In the genomic region with DNA sequence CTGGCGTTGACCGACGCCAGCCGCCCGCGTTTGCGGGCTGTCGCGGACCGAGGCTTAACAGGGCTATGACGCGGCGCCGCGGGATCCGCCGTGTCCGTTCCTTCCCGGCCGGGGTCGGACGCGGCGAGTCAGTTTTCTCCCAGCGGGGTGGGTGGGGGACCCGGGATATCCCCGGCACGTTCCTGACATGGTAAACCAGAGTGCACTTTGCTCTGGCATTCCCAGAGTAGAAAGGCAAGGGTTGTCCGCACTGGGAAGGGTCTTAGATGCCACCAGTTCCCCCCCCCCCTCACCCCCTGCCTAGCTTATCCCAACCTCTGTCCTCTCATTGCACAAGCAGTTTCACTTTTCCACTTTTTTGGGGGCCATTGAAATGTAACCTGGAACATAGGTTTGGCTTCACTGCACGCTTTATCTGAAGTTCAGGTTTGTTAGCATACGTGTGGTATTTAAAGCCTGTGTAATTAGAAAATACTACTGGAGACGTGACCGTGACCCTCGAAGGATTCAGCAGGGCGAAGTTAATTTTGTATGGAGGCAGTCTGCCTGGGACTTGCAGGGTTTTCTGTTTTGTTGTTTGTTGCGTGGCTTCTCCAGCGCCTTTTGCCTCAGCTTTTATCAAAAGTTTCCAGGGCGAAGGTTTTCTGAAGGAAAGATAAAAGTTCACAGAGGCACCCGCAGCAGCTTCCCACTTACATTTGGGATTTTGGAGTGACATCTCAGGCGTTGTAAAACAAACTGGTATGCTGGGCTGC, we compare ENCODE assay signal across 8 mouse cellular contexts. TPM values are rescaled to one million over a fixed set of nuclear protein-coding genes. Genes with fewer than 3 reads are reported as not detected.
DNase-seq lines count a peak whose midpoint lies in the region; ATAC-seq lines count a peak whose summit lies in the region.

No protein-coding gene starts in this region.

- peak overlapping the region; percentile 57 for H3K4me3 ChIP-seq in lung, embryonic 15.5 days
- H3K4me3 ChIP-seq in forebrain, embryonic 11.5 days (ENCODE audit: low read depth, low read length): peak overlapping the region; percentile 36
- H3K4me3 ChIP-seq in limb, embryonic 13.5 days: peak overlapping the region; percentile 52

- ATAC-seq in lung, embryonic 15.5 days (ENCODE audit: borderline replicate concordance, extremely low read depth, low FRiP score, low TSS enrichment): no peak
- ATAC-seq in forebrain, embryonic 11.5 days (replicated peaks; ENCODE audit: low FRiP score): no peak
- no peak for ATAC-seq in limb, embryonic 13.5 days (ENCODE audit: low FRiP score, low read depth)
- no peak for ATAC-seq in activated CD4-positive, CD25-positive, alpha-beta regulatory T cell, adult 4 months

- H3K4me1 ChIP-seq in lung, embryonic 15.5 days: peaks cover 29% of the 10 kb centered on the region
- peaks cover 3% of the 10 kb centered on the region; the same call in 1 of the 2 replicates for H3K4me1 ChIP-seq in forebrain, embryonic 11.5 days (replicated peaks; ENCODE audit: control insufficient read depth, insufficient read depth, low read length)
- H3K4me1 ChIP-seq in limb, embryonic 13.5 days: peaks cover 12% of the 10 kb centered on the region

- H3K4me2 ChIP-seq in lung, embryonic 15.5 days: peak overlapping the region; percentile 72
- peak overlapping the region; percentile 63; the same call in 1 of the 2 replicates for H3K4me2 ChIP-seq in forebrain, embryonic 11.5 days (ENCODE audit: low read depth, low read length, severe bottlenecking)
- H3K4me2 ChIP-seq in limb, embryonic 13.5 days (replicated peaks): peak overlapping the region; percentile 72

- DNase-seq in lung, postnatal 25 days (ENCODE audit: low spot score): no peak
- DNase-seq in forebrain, embryonic 11.5 days (ENCODE audit: low spot score): peak; percentile 43
- DNase-seq in retina, embryonic 14.5 days (ENCODE audit: low spot score): peak; percentile 24
- DNase-seq in thymus, postnatal 4 days: no peak
- DNase-seq in ovary, postnatal 36 days (ENCODE audit: low spot score): no peak

- H3K27me3 ChIP-seq in lung, embryonic 15.5 days: peaks cover 57% of the 10 kb centered on the region
- H3K27me3 ChIP-seq in forebrain, embryonic 11.5 days (ENCODE audit: control insufficient read depth, insufficient read depth, low read length): peaks cover 36% of the 10 kb centered on the region
- H3K27me3 ChIP-seq in limb, embryonic 13.5 days: peaks cover 80% of the 10 kb centered on the region

- WGBS in lung, embryonic 15.5 days: 7% methylated on average over 40 of the region's 40 CpGs
- WGBS in forebrain, embryonic 11.5 days: 4% methylated on average over 40 of the region's 40 CpGs
- WGBS in limb, embryonic 13.5 days: 4% methylated on average over 40 of the region's 40 CpGs

- H3K9me3 ChIP-seq in lung, embryonic 15.5 days: no peaks in the 10 kb centered on the region
- H3K9me3 ChIP-seq in forebrain, embryonic 11.5 days (ENCODE audit: control insufficient read depth, low read length): no peaks in the 10 kb centered on the region
- no peaks in the 10 kb centered on the region for H3K9me3 ChIP-seq in limb, embryonic 13.5 days

- H3K9ac ChIP-seq in lung, embryonic 15.5 days: peak overlapping the region; percentile 43
- H3K9ac ChIP-seq in forebrain, embryonic 11.5 days (ENCODE audit: low read length): no peak overlapping the region
- peak overlapping the region; percentile 59 for H3K9ac ChIP-seq in limb, embryonic 13.5 days

- no peak overlapping the region for H3K27ac ChIP-seq in lung, embryonic 15.5 days
- no peak overlapping the region for H3K27ac ChIP-seq in forebrain, embryonic 11.5 days (ENCODE audit: low read depth, low read length)
- H3K27ac ChIP-seq in limb, embryonic 13.5 days: no peak overlapping the region

- no peaks in the 10 kb centered on the region for H3K36me3 ChIP-seq in lung, embryonic 15.5 days
- H3K36me3 ChIP-seq in forebrain, embryonic 11.5 days (ENCODE audit: control insufficient read depth, insufficient read depth, low read length): no peaks in the 10 kb centered on the region
- H3K36me3 ChIP-seq in limb, embryonic 13.5 days: no peaks in the 10 kb centered on the region

RNA-seq across cellular contexts. Expression of a gene that starts 0.9 kb away (rescaled TPM):
- 5.1 and 5.2 TPM in 2 replicates for polyA plus RNA-seq in lung, embryonic 15.5 days (2015; fragmentation: Nextera tagmentation; extraction: Ambion mirVana)
- polyA plus RNA-seq in forebrain, embryonic 11.5 days (2014; fragmentation: Nextera tagmentation; extraction: Ambion mirVana): 2.4 and 3.7 TPM in 2 replicates
- 3.9 and 4.8 TPM in 2 replicates for polyA plus RNA-seq in limb, embryonic 13.5 days (2015; fragmentation: Nextera tagmentation; extraction: Ambion mirVana)
- polyA plus RNA-seq in activated CD4-positive, CD25-positive, alpha-beta regulatory T cell, adult 4 months (2017; shearing (Covaris generic)): 1 to 10 TPM; 1.1 to 2.3 TPM

Comparison
In these comparisons a context has a peak if more than half of its experiments do, and no peak if none do; other contexts are left out.
1. DNase-seq: peak in forebrain, embryonic 11.5 days (single experiment) and retina, embryonic 14.5 days (single experiment); none in lung, postnatal 25 days (single experiment), thymus, postnatal 4 days (single experiment) and ovary, postnatal 36 days (single experiment).
2. Peak in every context shown above with its lines, with median percentiles within 50 percentile points of each other: H3K4me2 ChIP-seq and H3K4me3 ChIP-seq.